Mouse (Mus musculus): ENCODE measurements around the gene Pik3r1. TPM values are rescaled to one million over a fixed set of nuclear protein-coding genes. Genes with fewer than 3 reads are reported as not detected.

Pik3r1 gene
- polyA plus RNA-seq, 1 experiment from 2014 or later: 44.4 TPM

DNA sequence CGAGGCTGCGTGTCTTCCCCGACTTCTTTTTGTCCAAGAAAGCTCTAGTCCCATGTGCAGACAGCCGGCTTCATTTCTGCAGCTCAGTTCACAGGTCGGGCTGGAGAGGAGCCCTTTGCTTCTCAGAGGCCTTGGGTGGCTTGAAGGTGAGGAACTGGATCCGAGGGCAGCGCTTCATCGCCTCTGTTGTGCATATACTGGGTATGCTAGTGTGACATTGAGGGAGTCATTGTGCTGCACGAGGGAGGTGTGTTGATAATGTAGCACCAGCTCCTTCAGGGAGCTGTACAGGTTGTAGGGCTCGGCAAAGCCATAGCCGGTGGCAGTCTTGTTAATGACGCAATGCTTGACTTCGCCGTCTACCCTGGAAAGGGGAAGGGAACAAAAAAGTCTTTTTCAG is 83.3 kb downstream of the Pik3r1 start:
- 92% methylated on average over 14 of the region's 14 CpGs for WGBS
- Histone ChIP-seq H3K9me3 (no peaks in the 10 kb centered on the region), H3K27me3 (no peaks in the 10 kb centered on the region), H3K4me2 (replicated peaks) (no peak overlapping the region), H3K27ac (no peak overlapping the region), H3K36me3 (peaks cover 68% of the 10 kb centered on the region), H3K9ac (no peak overlapping the region), H3K4me3 (no peak overlapping the region), H3K4me1 (no peaks in the 10 kb centered on the region)
- ATAC-seq (ENCODE audit: low FRiP score, low read depth): no peak

DNA sequence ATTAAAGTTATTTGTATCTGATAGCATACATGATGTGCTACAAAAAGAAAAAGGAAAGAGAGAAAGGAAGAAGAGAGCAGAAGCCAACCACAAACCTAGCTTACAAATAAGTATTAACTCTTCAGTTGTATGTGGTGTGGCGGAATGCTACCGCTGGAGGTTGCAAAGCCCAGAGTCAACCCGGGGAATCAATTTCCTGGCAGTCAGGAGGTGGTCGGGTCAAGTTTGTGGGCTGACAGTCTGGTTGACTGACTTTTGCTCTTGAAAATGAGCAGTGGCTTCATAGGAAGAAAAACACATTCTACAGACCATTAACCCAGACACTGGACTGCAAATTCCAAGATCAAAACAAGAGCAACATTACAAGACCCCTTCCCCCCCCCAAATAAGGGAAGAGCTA is 85.6 kb downstream of the Pik3r1 start:
- no peak overlapping the region for H3K4me2 ChIP-seq (replicated peaks)
- H3K4me1 ChIP-seq: no peaks in the 10 kb centered on the region
- WGBS: 66% methylated on average over 4 of the region's 4 CpGs
- no peak overlapping the region for H3K27ac ChIP-seq
- ATAC-seq (ENCODE audit: low FRiP score, low read depth): no peak
- H3K4me3 ChIP-seq: no peak overlapping the region
- H3K27me3 ChIP-seq: no peaks in the 10 kb centered on the region
- H3K9ac ChIP-seq: no peak overlapping the region
- peaks cover 49% of the 10 kb centered on the region for H3K36me3 ChIP-seq
- no peaks in the 10 kb centered on the region for H3K9me3 ChIP-seq

DNA sequence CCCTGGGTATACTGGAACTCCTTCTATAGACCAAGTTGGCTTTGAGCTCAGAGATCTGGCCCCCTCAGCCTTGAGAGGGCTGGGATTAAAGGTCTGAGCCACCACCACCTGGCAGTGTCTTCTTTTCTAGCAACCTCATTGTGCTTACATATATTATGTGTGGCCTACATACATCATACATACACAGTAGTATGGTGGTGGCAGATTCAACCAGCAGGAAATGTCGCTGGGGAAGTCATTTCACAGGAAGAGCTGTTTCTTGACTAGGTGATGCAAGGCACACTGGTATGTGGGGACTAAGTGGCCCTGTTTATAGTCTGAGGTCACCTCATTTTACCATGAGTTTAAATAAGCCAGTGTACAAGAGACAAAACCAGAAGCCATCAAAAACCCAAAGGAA is 87.9 kb downstream of the Pik3r1 start:
- Histone ChIP-seq H3K9me3 (no peaks in the 10 kb centered on the region), H3K4me3 (no peak overlapping the region), H3K27me3 (no peaks in the 10 kb centered on the region), H3K36me3 (peaks cover 26% of the 10 kb centered on the region), H3K27ac (no peak overlapping the region), H3K4me2 (replicated peaks) (no peak overlapping the region), H3K9ac (no peak overlapping the region), H3K4me1 (no peaks in the 10 kb centered on the region)
- 83% methylated on average over 1 of the region's 1 CpGs for WGBS
- no peak for ATAC-seq (ENCODE audit: low FRiP score, low read depth)

DNA sequence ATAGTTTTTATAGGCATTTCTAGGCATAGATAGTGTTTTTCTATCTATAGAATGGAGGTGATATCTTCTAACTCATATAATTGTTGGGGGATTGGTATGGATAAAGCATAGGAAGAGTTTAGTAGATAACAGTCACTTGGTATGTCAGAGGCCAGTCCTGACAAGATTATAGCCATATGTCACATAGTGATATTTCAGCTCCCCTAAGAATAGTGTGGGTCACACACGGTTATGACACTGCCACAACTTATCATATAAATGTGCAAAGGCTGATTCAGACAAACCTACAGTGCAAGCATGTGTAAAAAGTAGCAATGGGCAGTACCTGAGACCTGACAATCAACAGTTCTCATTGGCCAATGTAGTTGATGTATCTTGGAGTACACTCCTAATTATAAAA is 89.0 kb downstream of the Pik3r1 start:
- H3K27me3 ChIP-seq: no peaks in the 10 kb centered on the region
- WGBS: 79% methylated on average over 1 of the region's 1 CpGs
- H3K4me3 ChIP-seq: no peak overlapping the region
- no peak overlapping the region for H3K4me2 ChIP-seq (replicated peaks)
- H3K9ac ChIP-seq: no peak overlapping the region
- no peak for ATAC-seq (ENCODE audit: low FRiP score, low read depth)
- peaks cover 16% of the 10 kb centered on the region for H3K36me3 ChIP-seq
- no peaks in the 10 kb centered on the region for H3K4me1 ChIP-seq
- H3K27ac ChIP-seq: no peak overlapping the region
- H3K9me3 ChIP-seq: no peaks in the 10 kb centered on the region

DNA sequence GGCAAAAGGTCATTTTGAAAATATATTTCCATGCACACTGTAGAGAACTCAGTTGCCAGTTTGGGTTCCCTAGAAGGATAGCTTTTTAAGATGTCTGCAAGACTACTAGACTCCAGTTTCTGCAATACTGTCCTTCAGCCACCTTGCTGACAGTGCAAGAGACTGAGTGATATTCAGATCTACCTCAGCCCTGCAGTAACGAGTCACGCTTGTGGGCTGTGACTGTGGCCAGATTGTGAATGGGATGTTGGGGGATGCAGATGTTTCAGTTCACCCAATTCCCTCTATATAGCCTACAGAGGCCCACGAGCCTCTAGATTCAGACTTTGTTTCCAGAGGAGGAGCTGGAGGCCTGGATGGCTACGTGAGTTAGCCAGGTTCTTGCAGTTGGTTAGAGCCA is 90.0 kb downstream of the Pik3r1 start:
- Histone ChIP-seq H3K27me3 (no peaks in the 10 kb centered on the region), H3K9me3 (no peaks in the 10 kb centered on the region), H3K9ac (no peak overlapping the region), H3K27ac (no peak overlapping the region), H3K36me3 (peaks cover 13% of the 10 kb centered on the region), H3K4me3 (no peak overlapping the region), H3K4me1 (no peaks in the 10 kb centered on the region), H3K4me2 (replicated peaks) (no peak overlapping the region)
- ATAC-seq (ENCODE audit: low FRiP score, low read depth): no peak
- 79% methylated on average over 4 of the region's 4 CpGs for WGBS

DNA sequence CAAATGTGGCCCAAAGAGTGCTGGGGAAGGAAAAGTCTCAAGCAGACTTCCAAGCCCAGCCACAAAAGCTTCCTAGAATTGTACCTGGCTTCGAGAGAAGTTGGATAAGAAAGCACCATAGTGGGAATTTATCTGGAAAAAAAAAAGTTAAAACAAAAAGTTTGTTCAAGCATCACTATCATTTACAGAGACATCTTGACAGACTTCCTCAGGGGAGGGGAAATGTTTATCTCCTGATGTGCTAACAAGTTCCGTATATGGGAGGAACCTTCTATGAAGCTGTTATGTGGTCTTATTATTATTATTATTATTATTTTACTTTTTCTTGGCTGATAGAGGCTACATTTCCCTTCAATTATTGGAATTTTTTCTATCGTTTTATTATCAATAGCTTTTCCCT is 94.1 kb downstream of the Pik3r1 start:
- Histone ChIP-seq H3K27ac (no peak overlapping the region), H3K36me3 (no peaks in the 10 kb centered on the region), H3K27me3 (no peaks in the 10 kb centered on the region), H3K4me2 (replicated peaks) (no peak overlapping the region), H3K4me3 (no peak overlapping the region), H3K9me3 (no peaks in the 10 kb centered on the region), H3K4me1 (no peaks in the 10 kb centered on the region), H3K9ac (no peak overlapping the region)
- ATAC-seq (ENCODE audit: low FRiP score, low read depth): no peak
- WGBS: 86% methylated on average over 3 of the region's 3 CpGs

DNA sequence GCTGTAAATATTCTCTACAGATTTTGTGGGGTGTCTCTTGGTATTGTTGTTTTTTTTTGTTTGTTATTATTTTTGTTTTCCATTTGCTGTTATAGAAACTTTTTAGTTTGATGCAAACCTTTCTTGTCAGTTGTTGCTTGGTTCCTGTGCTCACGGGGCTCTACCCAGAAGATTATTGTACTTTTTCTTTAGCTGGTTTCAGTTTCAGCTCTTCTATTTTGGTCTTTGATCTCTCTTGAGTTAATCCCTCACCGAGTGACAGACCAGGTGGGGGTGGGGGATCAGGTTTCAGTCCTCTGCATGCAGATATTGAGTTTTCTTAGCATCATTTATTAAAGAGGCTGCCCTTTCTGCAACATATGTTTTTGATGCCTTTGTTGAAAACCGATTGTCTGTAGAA is 99.2 kb downstream of the Pik3r1 start:
- no peak overlapping the region for H3K4me2 ChIP-seq (replicated peaks)
- H3K4me1 ChIP-seq: no peaks in the 10 kb centered on the region
- H3K36me3 ChIP-seq: no peaks in the 10 kb centered on the region
- no peaks in the 10 kb centered on the region for H3K27me3 ChIP-seq
- H3K4me3 ChIP-seq: no peak overlapping the region
- WGBS: 22% methylated on average over 3 of the region's 3 CpGs
- no peak for ATAC-seq (ENCODE audit: low FRiP score, low read depth)
- H3K9ac ChIP-seq: no peak overlapping the region
- H3K27ac ChIP-seq: no peak overlapping the region
- H3K9me3 ChIP-seq: peaks cover 10% of the 10 kb centered on the region

DNA sequence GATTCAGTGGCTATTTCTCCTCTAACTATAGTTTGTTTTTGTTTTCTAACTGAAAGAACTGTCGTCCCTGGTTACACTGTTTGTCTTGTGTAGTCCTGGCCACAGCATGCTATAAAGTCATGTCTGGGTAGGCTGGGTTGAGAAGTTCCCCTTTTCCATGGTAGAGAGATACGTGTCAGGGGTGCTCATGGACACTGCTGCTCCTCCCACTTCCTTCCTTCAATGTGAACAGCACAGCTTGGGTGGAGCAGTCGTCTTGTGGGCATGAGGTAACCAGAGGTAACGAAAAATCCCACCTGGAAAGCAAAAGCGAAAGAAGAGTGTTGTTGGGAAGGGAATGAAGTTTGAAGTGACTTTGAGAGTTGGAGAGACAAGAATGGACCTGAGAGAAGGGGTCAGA is 104.0 kb downstream of the Pik3r1 start:
- no peak overlapping the region for H3K4me3 ChIP-seq
- peaks cover 10% of the 10 kb centered on the region for H3K9me3 ChIP-seq
- ATAC-seq (ENCODE audit: low FRiP score, low read depth): no peak
- no peaks in the 10 kb centered on the region for H3K27me3 ChIP-seq
- H3K27ac ChIP-seq: no peak overlapping the region
- no peak overlapping the region for H3K9ac ChIP-seq
- H3K4me1 ChIP-seq: no peaks in the 10 kb centered on the region
- 82% methylated on average over 5 of the region's 5 CpGs for WGBS
- no peak overlapping the region for H3K4me2 ChIP-seq (replicated peaks)
- H3K36me3 ChIP-seq: no peaks in the 10 kb centered on the region

DNA sequence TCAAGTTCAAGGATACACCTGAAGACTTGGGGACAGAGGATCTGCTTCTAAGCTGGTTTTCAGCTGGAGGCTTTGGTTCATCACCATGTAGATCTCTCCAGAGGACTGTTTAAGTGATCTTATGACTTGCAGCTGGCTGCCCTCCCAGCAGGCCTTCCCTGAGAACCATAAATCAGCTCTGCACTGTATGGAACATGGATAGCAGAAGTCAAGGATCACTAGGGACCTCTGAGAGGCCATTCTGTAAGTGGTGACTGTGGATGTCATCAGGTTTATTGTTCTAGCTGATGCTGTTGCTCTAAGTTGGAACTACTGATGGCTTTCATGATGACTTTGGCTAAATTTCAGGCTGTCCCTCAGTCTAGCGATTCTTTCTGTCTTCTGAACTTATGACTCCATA is 105.1 kb downstream of the Pik3r1 start:
- Histone ChIP-seq H3K27ac (no peak overlapping the region), H3K9me3 (peaks cover 6% of the 10 kb centered on the region; the same call in 1 of the 2 replicates), H3K4me2 (replicated peaks) (no peak overlapping the region), H3K4me1 (no peaks in the 10 kb centered on the region), H3K36me3 (no peaks in the 10 kb centered on the region), H3K4me3 (no peak overlapping the region), H3K27me3 (no peaks in the 10 kb centered on the region), H3K9ac (no peak overlapping the region)
- ATAC-seq (ENCODE audit: low FRiP score, low read depth): no peak
- WGBS: 94% methylated on average over 1 of the region's 1 CpGs

DNA sequence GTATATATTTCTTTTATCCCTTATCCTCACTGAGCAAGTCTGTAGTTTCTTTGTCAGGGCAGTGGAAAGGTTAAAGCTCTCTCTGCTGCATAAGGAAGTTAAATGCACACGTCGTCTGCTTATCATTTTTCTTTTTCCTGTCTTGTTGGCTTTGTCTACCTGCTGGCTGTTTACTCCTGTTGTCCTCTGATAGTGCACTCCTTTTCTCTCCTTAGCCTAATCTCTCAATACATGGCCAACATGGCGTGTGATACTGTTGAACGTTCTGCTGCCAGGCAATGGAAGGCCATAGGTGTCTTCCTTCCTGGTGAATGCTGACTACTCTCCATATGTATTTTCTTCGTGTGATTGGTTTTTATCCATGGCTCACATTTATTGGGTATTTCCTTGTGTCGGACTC is 106.5 kb downstream of the Pik3r1 start:
- Histone ChIP-seq H3K36me3 (no peaks in the 10 kb centered on the region), H3K4me2 (replicated peaks) (no peak overlapping the region), H3K27ac (no peak overlapping the region), H3K27me3 (no peaks in the 10 kb centered on the region), H3K4me3 (no peak overlapping the region), H3K9me3 (no peaks in the 10 kb centered on the region), H3K9ac (no peak overlapping the region), H3K4me1 (no peaks in the 10 kb centered on the region)
- no peak for ATAC-seq (ENCODE audit: low FRiP score, low read depth)
- 89% methylated on average over 6 of the region's 6 CpGs for WGBS

DNA sequence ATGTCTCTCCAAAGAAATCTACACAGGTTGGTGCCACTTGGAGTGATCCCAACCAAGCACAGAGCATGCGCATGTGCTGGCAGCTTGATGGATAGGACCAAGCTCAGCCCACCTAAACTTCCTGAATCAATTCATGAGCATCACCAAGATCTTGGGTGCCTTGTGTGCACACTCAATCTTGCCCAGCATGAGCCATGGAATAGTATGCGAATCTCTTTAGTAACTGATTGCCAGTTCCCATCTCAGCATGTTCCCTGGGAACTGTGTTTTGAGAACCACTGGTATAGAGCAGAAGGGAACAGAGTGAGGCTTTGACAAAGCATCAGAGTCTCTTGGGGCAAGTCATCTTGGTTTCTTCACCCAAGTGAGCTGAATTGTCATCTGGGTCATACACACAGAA is 107.8 kb downstream of the Pik3r1 start:
- H3K4me1 ChIP-seq: no peaks in the 10 kb centered on the region
- H3K9ac ChIP-seq: no peak overlapping the region
- H3K9me3 ChIP-seq: no peaks in the 10 kb centered on the region
- H3K27ac ChIP-seq: no peak overlapping the region
- WGBS: 94% methylated on average over 2 of the region's 2 CpGs
- ATAC-seq (ENCODE audit: low FRiP score, low read depth): no peak
- H3K4me2 ChIP-seq (replicated peaks): no peak overlapping the region
- no peak overlapping the region for H3K4me3 ChIP-seq
- H3K36me3 ChIP-seq: no peaks in the 10 kb centered on the region
- H3K27me3 ChIP-seq: no peaks in the 10 kb centered on the region

DNA sequence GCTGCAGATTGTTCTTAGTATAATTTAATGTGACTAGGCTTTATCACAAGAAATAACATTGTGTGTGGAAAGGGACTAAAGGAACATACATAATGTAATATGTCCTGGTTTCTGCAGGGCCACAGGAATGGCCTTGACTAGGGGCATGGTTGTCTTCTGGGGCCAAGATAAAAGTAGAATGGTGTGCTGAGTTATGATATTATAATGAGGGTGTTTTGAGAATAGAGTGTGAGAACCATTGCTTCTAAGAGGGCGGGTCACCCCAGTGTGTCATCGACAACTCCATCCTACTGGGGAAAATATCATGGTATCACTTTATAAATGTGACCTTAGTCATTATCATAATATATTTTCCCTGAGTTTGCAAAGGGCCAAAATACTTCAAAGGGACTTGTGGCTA is 115.9 kb downstream of the Pik3r1 start:
- no peak overlapping the region for H3K4me2 ChIP-seq (replicated peaks)
- WGBS: 92% methylated on average over 2 of the region's 2 CpGs
- H3K27ac ChIP-seq: no peak overlapping the region
- H3K27me3 ChIP-seq: no peaks in the 10 kb centered on the region
- no peaks in the 10 kb centered on the region for H3K4me1 ChIP-seq
- no peak overlapping the region for H3K4me3 ChIP-seq
- no peaks in the 10 kb centered on the region for H3K9me3 ChIP-seq
- ATAC-seq (ENCODE audit: low FRiP score, low read depth): no peak
- H3K36me3 ChIP-seq: no peaks in the 10 kb centered on the region
- H3K9ac ChIP-seq: no peak overlapping the region

DNA sequence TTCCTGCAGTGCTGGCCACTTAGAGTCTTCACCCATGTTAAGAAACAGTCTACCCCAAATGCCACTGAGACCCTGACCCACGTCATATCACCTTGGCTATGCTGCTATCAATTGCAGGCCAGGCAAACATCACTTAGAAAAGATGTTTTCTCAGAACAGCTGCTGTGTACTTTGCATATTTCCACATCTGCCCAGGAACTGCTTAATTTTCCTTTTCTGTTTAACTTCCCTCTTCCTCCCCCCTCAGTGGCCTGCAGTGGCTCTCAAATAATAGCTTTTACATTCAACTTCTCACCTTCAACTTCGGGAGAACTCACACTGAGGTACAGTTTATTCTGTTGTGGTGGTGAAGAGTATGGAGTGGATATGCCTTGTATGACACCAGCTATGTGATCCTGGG is 126.4 kb downstream of the Pik3r1 start:
- ATAC-seq (ENCODE audit: low FRiP score, low read depth): no peak
- H3K9me3 ChIP-seq: no peaks in the 10 kb centered on the region
- no peak overlapping the region for H3K9ac ChIP-seq
- no peaks in the 10 kb centered on the region for H3K4me1 ChIP-seq
- 81% methylated on average over 2 of the region's 2 CpGs for WGBS
- no peaks in the 10 kb centered on the region for H3K36me3 ChIP-seq
- no peak overlapping the region for H3K4me2 ChIP-seq (replicated peaks)
- no peak overlapping the region for H3K4me3 ChIP-seq
- H3K27ac ChIP-seq: no peak overlapping the region
- no peaks in the 10 kb centered on the region for H3K27me3 ChIP-seq

DNA sequence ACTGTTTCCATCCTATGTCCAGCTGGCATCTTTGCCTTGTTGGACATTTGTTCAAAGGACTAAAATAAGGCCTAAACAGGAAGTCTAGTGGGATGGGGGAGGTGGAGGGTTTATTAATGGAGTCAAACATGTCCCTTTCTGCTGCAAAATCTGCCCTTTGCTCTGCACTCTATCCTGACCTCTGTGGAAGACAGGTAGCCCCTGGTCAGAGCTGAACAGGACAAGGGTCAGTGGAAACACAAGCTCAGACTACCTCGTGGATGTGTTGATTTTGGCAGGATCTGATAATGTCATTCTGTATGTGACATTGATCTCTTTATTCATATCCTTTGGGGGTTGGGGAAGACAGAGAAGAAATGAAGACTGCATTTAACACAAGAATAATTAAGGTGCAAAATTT is 132.2 kb downstream of the Pik3r1 start:
- WGBS: 54% methylated on average over 1 of the region's 1 CpGs
- Histone ChIP-seq H3K9me3 (no peaks in the 10 kb centered on the region), H3K4me2 (replicated peaks) (no peak overlapping the region), H3K27ac (no peak overlapping the region), H3K4me3 (no peak overlapping the region), H3K4me1 (no peaks in the 10 kb centered on the region), H3K27me3 (no peaks in the 10 kb centered on the region), H3K9ac (no peak overlapping the region), H3K36me3 (no peaks in the 10 kb centered on the region)
- ATAC-seq (ENCODE audit: low FRiP score, low read depth): no peak

Measured in limb, embryonic 13.5 days (tissue).